Mouse (Mus musculus): ENCODE measurements around the gene Tnfrsf14. TPM values are rescaled to one million over a fixed set of nuclear protein-coding genes. Genes with fewer than 3 reads are reported as not detected.

Tnfrsf14 gene
- total and polyA plus RNA-seq, 3 experiments: 6.1 to 18.8 (median 7.0) TPM

DNA sequence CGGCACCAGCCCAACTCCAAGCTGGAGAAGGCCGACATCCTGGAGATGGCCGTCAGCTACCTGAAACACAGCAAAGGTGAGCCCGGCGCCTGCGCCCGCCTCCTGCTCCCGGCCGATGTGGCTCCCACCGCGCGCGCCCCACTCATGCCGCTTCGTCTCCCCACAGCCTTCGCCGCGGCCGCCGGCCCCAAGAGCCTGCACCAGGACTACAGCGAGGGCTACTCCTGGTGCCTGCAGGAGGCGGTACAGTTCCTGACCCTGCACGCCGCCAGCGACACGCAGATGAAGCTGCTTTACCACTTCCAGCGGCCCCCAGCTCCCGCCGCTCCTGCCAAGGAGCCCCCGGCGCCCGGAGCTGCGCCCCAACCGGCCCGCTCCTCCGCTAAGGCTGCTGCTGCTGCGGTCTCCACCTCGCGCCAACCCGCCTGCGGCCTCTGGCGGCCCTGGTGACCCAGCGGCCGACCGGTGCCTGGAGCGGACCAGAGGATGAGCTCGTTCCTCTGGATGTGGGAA is 32.9 kb upstream of the Tnfrsf14 start:
- peak overlapping the region; percentile 2; the same call in 1 of the 2 replicates for H3K27ac ChIP-seq
- H3K4me3 ChIP-seq: peak overlapping the region; percentile 65
- H3K36me3 ChIP-seq (ENCODE audit: control insufficient read depth, insufficient read depth, low read length): no peaks in the 10 kb centered on the region
- TF ChIP-seq POLR2A (IDR thresholded peaks at IDR 0.05; ENCODE audit: insufficient read depth, low read depth, low read length): no peak
- TF ChIP-seq CTCF (IDR thresholded peaks at IDR 0.05): peak; percentile 53
- no peak for TF ChIP-seq EP300 (IDR thresholded peaks at IDR 0.05; ENCODE audit: insufficient read depth, low read depth, low read length)
- WGBS: 1% methylated on average over 42 of the region's 47 CpGs
- DNase-seq: peak; percentile 64 to 67
- peaks cover 11% of the 10 kb centered on the region for H3K4me1 ChIP-seq (ENCODE audit: control insufficient read depth, insufficient read depth, low read length)
- H3K9ac ChIP-seq (ENCODE audit: low read depth, low read length): peak overlapping the region; percentile 47
- intact Hi-C loops (cut with DNase I): no loop called here
- peaks cover 10% of the 10 kb centered on the region for H3K27me3 ChIP-seq (ENCODE audit: control insufficient read depth, insufficient read depth, low read length)
- no peaks in the 10 kb centered on the region for H3K79me2 ChIP-seq (replicated peaks; ENCODE audit: control insufficient read depth, insufficient read depth, low read length)

DNA sequence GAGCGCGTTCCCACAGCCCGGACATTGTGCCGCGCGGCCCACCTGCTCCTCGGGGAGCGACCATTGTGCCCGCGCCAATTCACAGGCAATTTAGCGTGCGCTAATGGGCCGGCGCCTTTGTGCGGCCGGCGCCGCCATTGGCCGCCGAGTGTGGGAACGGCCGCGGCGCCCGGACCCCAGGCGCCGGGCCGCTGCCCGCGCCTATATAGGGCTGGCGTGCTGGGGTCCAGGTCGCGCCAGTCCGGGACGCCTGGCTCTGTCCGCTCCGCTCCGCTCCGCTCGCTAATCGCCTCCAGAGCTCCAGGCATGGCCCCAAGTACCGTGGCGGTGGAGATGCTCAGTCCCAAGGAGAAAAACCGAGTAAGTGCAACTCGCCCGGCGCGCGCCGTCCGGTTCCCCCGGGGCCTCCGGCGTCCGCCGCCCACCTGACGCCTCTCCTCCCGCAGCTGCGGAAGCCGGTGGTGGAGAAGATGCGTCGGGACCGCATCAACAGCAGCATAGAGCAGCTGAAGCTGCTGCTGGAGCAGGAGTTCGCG is 32.4 kb upstream of the Tnfrsf14 start, which contains the start of gene Hes5:
Gene Hes5, plus strand, starts transcription at position 234 of the 536 bp plus-strand sequence.
- Histone ChIP-seq H3K9ac (ENCODE audit: low read depth, low read length) (peak within 1 kb of the TSS; percentile 47), H3K36me3 (ENCODE audit: control insufficient read depth, insufficient read depth, low read length) (no peaks in the 10 kb centered on the region), H3K79me2 (replicated peaks; ENCODE audit: control insufficient read depth, insufficient read depth, low read length) (no peaks in the 10 kb centered on the region), H3K27ac (peak within 1 kb of the TSS; percentile 2; the same call in 1 of the 2 replicates), H3K4me1 (ENCODE audit: control insufficient read depth, insufficient read depth, low read length) (peaks cover 6% of the 10 kb centered on the region), H3K27me3 (ENCODE audit: control insufficient read depth, insufficient read depth, low read length) (peaks cover 10% of the 10 kb centered on the region), H3K4me3 (peak within 1 kb of the TSS; percentile 65)
- intact Hi-C loops (cut with DNase I): no loop called here
- peak; percentile 35 to 49 for DNase-seq
- TF ChIP-seq EP300 (IDR thresholded peaks at IDR 0.05; ENCODE audit: insufficient read depth, low read depth, low read length): no peak
- TF ChIP-seq CTCF (IDR thresholded peaks at IDR 0.05): no peak
- TF ChIP-seq POLR2A (IDR thresholded peaks at IDR 0.05; ENCODE audit: insufficient read depth, low read depth, low read length): no peak
- under 1% methylated on average over 65 of the region's 65 CpGs for WGBS

DNA sequence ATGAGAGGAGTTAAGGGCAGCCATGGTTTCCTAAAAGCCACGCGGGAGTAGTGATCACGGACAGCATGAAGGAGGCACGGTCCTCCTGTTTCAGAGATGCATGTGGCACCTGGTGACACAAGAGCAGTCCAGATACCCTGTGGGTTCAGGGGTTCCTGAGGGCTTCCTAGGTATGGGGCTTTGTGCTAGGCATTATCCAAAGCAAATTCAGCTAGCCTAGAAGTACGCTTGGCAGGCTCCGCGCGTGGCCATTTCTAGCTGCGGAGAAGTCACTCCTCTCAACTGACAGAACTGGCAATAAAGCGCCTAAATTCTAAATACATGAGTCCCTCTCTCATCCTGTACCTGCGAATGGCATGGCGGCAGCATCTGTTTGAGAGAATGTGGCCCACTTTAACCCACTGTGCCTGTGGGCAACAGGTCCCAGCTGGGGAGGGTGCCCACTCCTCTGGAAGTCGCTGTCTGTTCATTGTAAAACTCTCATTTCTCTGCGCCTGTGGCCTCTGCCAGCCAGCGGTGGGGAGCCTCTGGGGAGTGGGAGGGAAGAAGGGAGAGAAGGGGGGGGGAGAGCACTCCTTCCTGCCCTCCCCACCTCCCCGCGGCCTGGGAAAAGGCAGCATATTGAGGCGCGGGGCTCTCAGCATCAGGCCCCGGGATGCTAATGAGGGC is 31.8 kb upstream of the Tnfrsf14 start:
- no peak for DNase-seq
- intact Hi-C loops (cut with DNase I): no loop called here
- Histone ChIP-seq H3K79me2 (replicated peaks; ENCODE audit: control insufficient read depth, insufficient read depth, low read length) (no peaks in the 10 kb centered on the region), H3K27ac (no peak overlapping the region), H3K9ac (ENCODE audit: low read depth, low read length) (peak overlapping the region; percentile 10; the same call in 1 of the 2 replicates), H3K4me1 (ENCODE audit: control insufficient read depth, insufficient read depth, low read length) (peaks cover 2% of the 10 kb centered on the region), H3K27me3 (ENCODE audit: control insufficient read depth, insufficient read depth, low read length) (peaks cover 12% of the 10 kb centered on the region), H3K36me3 (ENCODE audit: control insufficient read depth, insufficient read depth, low read length) (no peaks in the 10 kb centered on the region), H3K4me3 (peak overlapping the region; percentile 65)
- WGBS: 39% methylated on average over 20 of the region's 20 CpGs
- no peak for TF ChIP-seq CTCF (IDR thresholded peaks at IDR 0.05)
- no peak for TF ChIP-seq EP300 (IDR thresholded peaks at IDR 0.05; ENCODE audit: insufficient read depth, low read depth, low read length)
- no peak for TF ChIP-seq POLR2A (IDR thresholded peaks at IDR 0.05; ENCODE audit: insufficient read depth, low read depth, low read length)

DNA sequence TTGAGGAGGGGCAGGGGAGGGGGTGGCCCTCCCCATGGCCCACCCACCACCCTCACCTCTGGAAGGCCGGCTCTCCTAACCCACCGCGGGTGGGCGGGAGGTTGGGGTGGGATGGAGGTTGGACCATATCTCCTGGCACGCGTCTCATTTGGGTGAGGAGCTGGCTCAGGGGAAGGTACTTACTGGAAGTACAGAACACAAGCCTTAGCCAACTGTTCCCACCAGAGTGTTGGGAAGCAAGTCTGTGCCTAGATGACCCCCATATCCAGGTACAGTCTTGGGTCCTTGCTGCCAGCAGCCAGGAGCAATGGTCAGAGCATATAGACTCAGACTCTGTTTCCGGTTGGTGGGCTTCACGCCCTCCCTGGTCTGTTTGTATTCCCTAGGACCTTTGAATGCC is 30.3 kb upstream of the Tnfrsf14 start:
- H3K36me3 ChIP-seq (ENCODE audit: control insufficient read depth, insufficient read depth, low read length): no peaks in the 10 kb centered on the region
- H3K9ac ChIP-seq (ENCODE audit: low read depth, low read length): no peak overlapping the region
- H3K79me2 ChIP-seq (replicated peaks; ENCODE audit: control insufficient read depth, insufficient read depth, low read length): no peaks in the 10 kb centered on the region
- H3K4me1 ChIP-seq (ENCODE audit: control insufficient read depth, insufficient read depth, low read length): peaks cover under 1% of the 10 kb centered on the region
- H3K27ac ChIP-seq: no peak overlapping the region
- intact Hi-C loops (cut with DNase I): no loop called here
- H3K27me3 ChIP-seq (ENCODE audit: control insufficient read depth, insufficient read depth, low read length): peaks cover 13% of the 10 kb centered on the region
- 31% methylated on average over 8 of the region's 8 CpGs for WGBS
- TF ChIP-seq CTCF (IDR thresholded peaks at IDR 0.05) (no peak), POLR2A (IDR thresholded peaks at IDR 0.05; ENCODE audit: insufficient read depth, low read depth, low read length) (no peak), EP300 (IDR thresholded peaks at IDR 0.05; ENCODE audit: insufficient read depth, low read depth, low read length) (no peak)
- no peak for DNase-seq
- no peak overlapping the region for H3K4me3 ChIP-seq

DNA sequence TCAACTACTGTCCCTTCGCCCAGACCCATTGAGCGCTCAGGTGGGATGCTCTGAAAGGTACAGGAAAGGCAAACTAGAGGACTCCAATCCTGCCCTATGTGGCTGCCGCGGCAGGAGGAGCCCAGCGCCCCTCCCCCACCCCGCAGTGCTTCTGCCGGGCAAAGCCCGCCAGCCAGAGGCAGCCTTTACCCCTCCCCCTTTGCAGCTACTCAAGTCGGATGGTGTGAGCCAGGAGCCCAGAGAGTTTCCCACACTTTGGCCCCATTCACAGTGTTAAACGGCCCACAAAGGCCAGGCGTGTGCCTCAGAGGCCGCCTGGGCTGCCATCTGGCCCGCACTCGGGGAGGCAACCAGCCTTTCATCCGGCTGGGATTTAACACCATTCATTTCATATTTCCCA is 29.8 kb upstream of the Tnfrsf14 start:
- no peaks in the 10 kb centered on the region for H3K79me2 ChIP-seq (replicated peaks; ENCODE audit: control insufficient read depth, insufficient read depth, low read length)
- H3K27ac ChIP-seq: no peak overlapping the region
- H3K27me3 ChIP-seq (ENCODE audit: control insufficient read depth, insufficient read depth, low read length): peaks cover 13% of the 10 kb centered on the region
- no peak for DNase-seq
- no peak overlapping the region for H3K9ac ChIP-seq (ENCODE audit: low read depth, low read length)
- intact Hi-C loops (cut with DNase I): no loop called here
- 6% methylated on average over 15 of the region's 15 CpGs for WGBS
- no peaks in the 10 kb centered on the region for H3K36me3 ChIP-seq (ENCODE audit: control insufficient read depth, insufficient read depth, low read length)
- TF ChIP-seq EP300 (IDR thresholded peaks at IDR 0.05; ENCODE audit: insufficient read depth, low read depth, low read length) (no peak), CTCF (IDR thresholded peaks at IDR 0.05) (no peak), POLR2A (IDR thresholded peaks at IDR 0.05; ENCODE audit: insufficient read depth, low read depth, low read length) (no peak)
- H3K4me1 ChIP-seq (ENCODE audit: control insufficient read depth, insufficient read depth, low read length): no peaks in the 10 kb centered on the region; the same call in none of the 2 replicates
- H3K4me3 ChIP-seq: no peak overlapping the region
